Mouse (Mus musculus): ENCODE results near the gene Adat1. TPM values are rescaled to one million over a fixed set of nuclear protein-coding genes. Genes with fewer than 3 reads are reported as not detected.

Adat1 gene
- polyA plus RNA-seq (2011; ENCODE audit: insufficient read length, low read depth, missing spikeins): 3.7 and 4.2 TPM in 2 replicates

GRCm38 (mm10) chr8:111992013-111992702 is at the start of gene Adat1:
Gene Adat1, minus strand, starts transcription at chr8:111992302.
- Histone ChIP-seq H3K4me3 (ENCODE audit: insufficient read depth, low read length) (peak within 1 kb of the TSS; percentile 96), H3K4me1 (ENCODE audit: control insufficient read depth, insufficient read depth, low read length) (no peaks in the 10 kb centered on the region), H3K27ac (ENCODE audit: insufficient read depth, low read length) (no peak within 1 kb of the TSS)
- TF ChIP-seq CTCF (IDR thresholded peaks at IDR 0.05; ENCODE audit: borderline replicate concordance, insufficient read depth, low read length) (no peak), POLR2A (IDR thresholded peaks at IDR 0.05; ENCODE audit: low read depth, low read length) (peak; percentile 89)

GRCm38 (mm10) chr8:112037521-112037920 is 45.4 kb upstream of the Adat1 start:
- TF ChIP-seq CTCF (IDR thresholded peaks at IDR 0.05; ENCODE audit: borderline replicate concordance, insufficient read depth, low read length) (no peak), POLR2A (IDR thresholded peaks at IDR 0.05; ENCODE audit: low read depth, low read length) (no peak)
- no peaks in the 10 kb centered on the region for H3K4me1 ChIP-seq (ENCODE audit: control insufficient read depth, insufficient read depth, low read length)
- no peak overlapping the region for H3K4me3 ChIP-seq (ENCODE audit: insufficient read depth, low read length)
- no peak overlapping the region for H3K27ac ChIP-seq (ENCODE audit: insufficient read depth, low read length)

GRCm38 (mm10) chr8:112034603-112035002 is 42.5 kb upstream of the Adat1 start:
- TF ChIP-seq POLR2A (IDR thresholded peaks at IDR 0.05; ENCODE audit: low read depth, low read length) (no peak), CTCF (IDR thresholded peaks at IDR 0.05; ENCODE audit: borderline replicate concordance, insufficient read depth, low read length) (peak; percentile 10; the same call in 1 of the 2 replicates)
- no peaks in the 10 kb centered on the region for H3K4me1 ChIP-seq (ENCODE audit: control insufficient read depth, insufficient read depth, low read length)
- H3K27ac ChIP-seq (ENCODE audit: insufficient read depth, low read length): no peak overlapping the region
- H3K4me3 ChIP-seq (ENCODE audit: insufficient read depth, low read length): no peak overlapping the region

- no peaks in the 10 kb centered on the region for H3K4me1 ChIP-seq (ENCODE audit: control insufficient read depth, insufficient read depth, low read length)
Observed at GRCm38 (mm10) chr8:112033071-112033470, 41.0 kb upstream of the Adat1 start.

GRCm38 (mm10) chr8:112030663-112031062 is 38.6 kb upstream of the Adat1 start:
- Histone ChIP-seq H3K4me1 (ENCODE audit: control insufficient read depth, insufficient read depth, low read length) (no peaks in the 10 kb centered on the region), H3K27ac (ENCODE audit: insufficient read depth, low read length) (no peak overlapping the region), H3K4me3 (ENCODE audit: insufficient read depth, low read length) (no peak overlapping the region)
- no peak for TF ChIP-seq POLR2A (IDR thresholded peaks at IDR 0.05; ENCODE audit: low read depth, low read length)
- no peak for TF ChIP-seq CTCF (IDR thresholded peaks at IDR 0.05; ENCODE audit: borderline replicate concordance, insufficient read depth, low read length)

More at GRCm38 (mm10) chr8:112033071-112033470, 41.0 kb upstream of the Adat1 start:
- H3K4me3 ChIP-seq (ENCODE audit: insufficient read depth, low read length): no peak overlapping the region
- no peak overlapping the region for H3K27ac ChIP-seq (ENCODE audit: insufficient read depth, low read length)
- no peak for TF ChIP-seq CTCF (IDR thresholded peaks at IDR 0.05; ENCODE audit: borderline replicate concordance, insufficient read depth, low read length)
- no peak for TF ChIP-seq POLR2A (IDR thresholded peaks at IDR 0.05; ENCODE audit: low read depth, low read length)

- Histone ChIP-seq H3K27ac (ENCODE audit: insufficient read depth, low read length) (no peak overlapping the region), H3K4me3 (ENCODE audit: insufficient read depth, low read length) (no peak overlapping the region), H3K4me1 (ENCODE audit: control insufficient read depth, insufficient read depth, low read length) (no peaks in the 10 kb centered on the region)
- no peak for TF ChIP-seq CTCF (IDR thresholded peaks at IDR 0.05; ENCODE audit: borderline replicate concordance, insufficient read depth, low read length)
- no peak for TF ChIP-seq POLR2A (IDR thresholded peaks at IDR 0.05; ENCODE audit: low read depth, low read length)
Observed at GRCm38 (mm10) chr8:112029455-112029854, 37.4 kb upstream of the Adat1 start.

- Histone ChIP-seq H3K4me1 (ENCODE audit: control insufficient read depth, insufficient read depth, low read length) (no peaks in the 10 kb centered on the region; the same call in 1 of the 2 replicates), H3K4me3 (ENCODE audit: insufficient read depth, low read length) (no peak within 1 kb of the TSS), H3K27ac (ENCODE audit: insufficient read depth, low read length) (no peak within 1 kb of the TSS)
- TF ChIP-seq POLR2A (IDR thresholded peaks at IDR 0.05; ENCODE audit: low read depth, low read length) (no peak), CTCF (IDR thresholded peaks at IDR 0.05; ENCODE audit: borderline replicate concordance, insufficient read depth, low read length) (no peak)
Observed at GRCm38 (mm10) chr8:112014936-112015335, 22.8 kb upstream of the Adat1 start, which contains the start of gene Gm6793. Gene Gm6793, minus strand, starts transcription at chr8:112015036.

GRCm38 (mm10) chr8:112011816-112012242 is 19.7 kb upstream of the Adat1 start:
- peak overlapping the region; percentile 98 for H3K4me3 ChIP-seq (ENCODE audit: insufficient read depth, low read length)
- 0 out of 2 replicates have a peak overlapping the region, but pooled peaks have one; percentile 34 for H3K27ac ChIP-seq (ENCODE audit: insufficient read depth, low read length)
- TF ChIP-seq POLR2A (IDR thresholded peaks at IDR 0.05; ENCODE audit: low read depth, low read length) (no peak), CTCF (IDR thresholded peaks at IDR 0.05; ENCODE audit: borderline replicate concordance, insufficient read depth, low read length) (no peak)
- no peaks in the 10 kb centered on the region; the same call in 1 of the 2 replicates for H3K4me1 ChIP-seq (ENCODE audit: control insufficient read depth, insufficient read depth, low read length)

GRCm38 (mm10) chr8:112010997-112011815 is 19.1 kb upstream of the Adat1 start, which contains the start of the genes Kars and Terf2ip:
Gene Kars, minus strand, starts transcription at chr8:112011323.
Gene Terf2ip, plus strand, starts transcription at chr8:112011398.
- peak within 1 kb of the TSS; percentile 98 for H3K4me3 ChIP-seq (ENCODE audit: insufficient read depth, low read length)
- TF ChIP-seq POLR2A (IDR thresholded peaks at IDR 0.05; ENCODE audit: low read depth, low read length) (peak; percentile 94), CTCF (IDR thresholded peaks at IDR 0.05; ENCODE audit: borderline replicate concordance, insufficient read depth, low read length) (no peak)

More at GRCm38 (mm10) chr8:112010997-112011815, 19.1 kb upstream of the Adat1 start, which contains the start of the genes Kars and Terf2ip:
- H3K4me1 ChIP-seq (ENCODE audit: control insufficient read depth, insufficient read depth, low read length): no peaks in the 10 kb centered on the region; the same call in 1 of the 2 replicates
- peak within 1 kb of the TSS; percentile 50 for H3K27ac ChIP-seq (ENCODE audit: insufficient read depth, low read length)
